ENCODE assay signal across 13 mouse cellular contexts in genomic region chr13:11926720-11927500, GRCm38 (mm10).
DNase-seq lines count a peak whose midpoint lies in the region; ATAC-seq and TF ChIP-seq lines count a peak whose summit lies in the region.
"Had no signal": no experiment of that assay in that cellular context is flagged by ENCODE, and none has a peak within 500 bp of the region (broad histone marks: within the 10 kb centered on the region; RNA-seq: fewer than 3 reads in every experiment).

No protein-coding gene starts in this region.

- whole genome bisulfite sequencing in heart, postnatal 0 days = 39% methylated on average over 11 of the region's 11 CpGs

- H3K27me3 ChIP-seq in heart, postnatal 0 days (ENCODE audit: control insufficient read depth, insufficient read depth, low read length) = no peaks in the 10 kb centered on the region
- H3K27me3 ChIP-seq: embryonic facial prominence, embryonic 12.5 days; liver, embryonic 15.5 days had no signal

- no peak for TF ChIP-seq CTCF in brain, embryonic 14.5 days (IDR thresholded peaks at IDR 0.05; ENCODE audit: borderline replicate concordance, extremely low read depth, insufficient read depth, insufficient read length)
- TF ChIP-seq CTCF in heart, postnatal 0 days (IDR thresholded peaks at IDR 0.05; ENCODE audit: low read depth) = no peak

- ATAC-seq in heart, postnatal 0 days (ENCODE audit: insufficient read depth, low read depth) = no peak
- ATAC-seq: inflammation-experienced regulatory T-cells, adult 6 months had no signal

- H3K4me1 ChIP-seq in heart, postnatal 0 days (ENCODE audit: control insufficient read depth, insufficient read depth) = peaks cover 11% of the 10 kb centered on the region; the same call in 1 of the 2 replicates

- H3K27ac ChIP-seq in heart, postnatal 0 days (ENCODE audit: low read depth) = 0 out of 2 replicates have a peak overlapping the region, but pooled peaks have one; percentile 22
- H3K27ac ChIP-seq: embryonic facial prominence, embryonic 12.5 days; liver, embryonic 15.5 days had no signal

- no peak for TF ChIP-seq POLR2A in brain, embryonic 14.5 days (IDR thresholded peaks at IDR 0.05; ENCODE audit: borderline replicate concordance, extremely low read depth, insufficient read depth, insufficient read length, poor library complexity, severe bottlenecking)

- H3K4me2 ChIP-seq in heart, postnatal 0 days (ENCODE audit: low read depth, low read length) = no peak overlapping the region
- H3K4me2 ChIP-seq: embryonic facial prominence, embryonic 12.5 days; liver, embryonic 15.5 days had no signal

- no peaks in the 10 kb centered on the region for H3K36me3 ChIP-seq in heart, postnatal 0 days (replicated peaks; ENCODE audit: control insufficient read depth, insufficient read depth, low read length)
- H3K36me3 ChIP-seq: embryonic facial prominence, embryonic 12.5 days; liver, embryonic 15.5 days had no signal

- peak; percentile 7 for DNase-seq in heart, adult 8-10 months (ENCODE audit: low spot score)
- DNase-seq in heart, postnatal 10 days = no peak
- DNase-seq in 3T3-L1 (ENCODE audit: low read depth, low spot score) = peak; percentile 13
- DNase-seq in brain, embryonic 14.5 days (ENCODE audit: low read depth) = peak; percentile 32
- DNase-seq in heart, postnatal 0 days (ENCODE audit: low spot score) = no peak
- no peak for DNase-seq in urinary bladder, postnatal 4 days (ENCODE audit: low spot score in 2 of 2)
- DNase-seq in right cerebral cortex, postnatal 4 days = no peak
- no peak for DNase-seq in gastrocnemius, postnatal 25 days
- DNase-seq: layer of hippocampus, postnatal 36 days had no signal

- H3K4me3 ChIP-seq in heart, postnatal 0 days (ENCODE audit: low read depth, low read length) = no peak overlapping the region
- H3K4me3 ChIP-seq: embryonic facial prominence, embryonic 12.5 days; liver, embryonic 15.5 days; myocyte had no signal

- H3K9ac ChIP-seq in heart, postnatal 0 days (replicated peaks; ENCODE audit: low read depth, low read length) = no peak overlapping the region
- H3K9ac ChIP-seq: embryonic facial prominence, embryonic 12.5 days; liver, embryonic 15.5 days had no signal

- intact Hi-C loops in heart, postnatal 10 days (cut with DNase I) = no loop called here

- no peak for TF ChIP-seq EP300 in heart, postnatal 0 days (IDR thresholded peaks at IDR 0.05; ENCODE audit: low read depth)

- no peaks in the 10 kb centered on the region for H3K9me3 ChIP-seq in heart, postnatal 0 days (replicated peaks; ENCODE audit: control insufficient read depth, low read length)
- H3K9me3 ChIP-seq: embryonic facial prominence, embryonic 12.5 days; liver, embryonic 15.5 days had no signal

Comparison
In these comparisons a context has a peak if more than half of its experiments do, and no peak if none do; other contexts are left out.
1. DNase-seq: peak in heart, adult 8-10 months (single experiment), 3T3-L1 (single experiment) and brain, embryonic 14.5 days (single experiment); none in heart, postnatal 10 days (0 of 2), heart, postnatal 0 days (single experiment), urinary bladder, postnatal 4 days (0 of 2), right cerebral cortex, postnatal 4 days (single experiment) and gastrocnemius, postnatal 25 days (single experiment).